Mouse (Mus musculus) cerebellum, adult 2 months (tissue): ENCODE measurements at regions not wholly inside any gene's neighbourhood (a gene's known extent, or its start where the extent isn't known, plus 50 kb on each side); places are given as distances from the start of the nearest gene placed in this dataset.

Source experiments
- DNase-seq, 2 experiments: peaks; one replicate each; pipeline ENCODE4 v3.0.0; 2021
- H3K27ac ChIP-seq: fragments of 200-500 bp; 2 replicates; pipeline ENCODE4 v1.5.1; 2012; ENCODE audit warnings: low read length, control low read depth, inconsistent platforms; ENCODE audit not compliant: insufficient read depth
- H3K27me3 ChIP-seq: fragments of 200-500 bp; 2 replicates; pipeline ENCODE4 v1.6.1; 2012; ENCODE audit warnings: inconsistent platforms, mild to moderate bottlenecking, low read length, moderate library complexity; ENCODE audit not compliant: control insufficient read depth, insufficient read depth
- H3K4me1 ChIP-seq: fragments of 200-500 bp; 2 replicates; pipeline ENCODE4 v1.6.1; 2011; ENCODE audit warnings: low read length; ENCODE audit not compliant: control insufficient read depth, insufficient read depth
- H3K4me3 ChIP-seq: fragments of 200-500 bp; replicated peaks from 2 replicates; pipeline ENCODE3; 2011; ENCODE audit warnings: mild to moderate bottlenecking, low read depth, low read length, control low read depth; ENCODE audit not compliant: insufficient read depth
- CTCF ChIP-seq: fragments of 200-500 bp; IDR thresholded peaks from 2 replicates; pipeline ENCODE4 v1.5.1; 2011; ENCODE audit warnings: low read depth, mild to moderate bottlenecking, control low read depth, low read length, moderate library complexity, borderline replicate concordance; ENCODE audit not compliant: insufficient read depth
- POLR2A ChIP-seq: fragments of 200-500 bp; IDR thresholded peaks from 2 replicates; pipeline ENCODE4 v1.6.1; 2011; ENCODE audit warnings: low read length, control low read depth, borderline replicate concordance; ENCODE audit not compliant: insufficient read depth
- WGBS: fragments of 180-500 bp; shearing (Covaris S2); methylation state at CpG from one replicate; pipeline ENCODE4 v1.1.7; 2018; 5-methylcytosine and 5-hydroxymethylcytosine counted together

- Histone ChIP-seq H3K4me1 (no peaks in the 10 kb centered on the region), H3K27me3 (no peaks in the 10 kb centered on the region), H3K4me3 (no peak overlapping the region), H3K27ac (no peak overlapping the region)
- no peak for DNase-seq
- TF ChIP-seq CTCF (no peak), POLR2A (no peak)
- 95% methylated on average over 4 of the region's 4 CpGs for WGBS
Observed at GRCm38 (mm10) chr5:42977108-42977507, 255.9 kb upstream of the Cpeb2 start.

GRCm38 (mm10) chr5:42980946-42981650, 251.9 kb upstream of the Cpeb2 start:
- TF ChIP-seq CTCF (no peak), POLR2A (no peak)
- no peak for DNase-seq
- Histone ChIP-seq H3K27me3 (no peaks in the 10 kb centered on the region), H3K4me3 (no peak overlapping the region), H3K27ac (no peak overlapping the region), H3K4me1 (no peaks in the 10 kb centered on the region)
- 70% methylated on average over 2 of the region's 2 CpGs for WGBS

GRCm38 (mm10) chr5:42986203-42986602, 246.8 kb upstream of the Cpeb2 start:
- no peak for DNase-seq
- 83% methylated on average over 4 of the region's 4 CpGs for WGBS
- Histone ChIP-seq H3K27me3 (no peaks in the 10 kb centered on the region), H3K27ac (no peak overlapping the region), H3K4me1 (no peaks in the 10 kb centered on the region), H3K4me3 (no peak overlapping the region)
- no peak for TF ChIP-seq CTCF
- TF ChIP-seq POLR2A: no peak

- H3K27me3 ChIP-seq: no peaks in the 10 kb centered on the region
- no peak overlapping the region for H3K27ac ChIP-seq
- 90% methylated on average over 3 of the region's 3 CpGs for WGBS
- TF ChIP-seq POLR2A (no peak), CTCF (no peak)
- DNase-seq: no peak
- H3K4me3 ChIP-seq: no peak overlapping the region
- no peaks in the 10 kb centered on the region for H3K4me1 ChIP-seq
Observed at GRCm38 (mm10) chr5:42987710-42988466, 245.1 kb upstream of the Cpeb2 start.

- no peaks in the 10 kb centered on the region for H3K27me3 ChIP-seq
- no peaks in the 10 kb centered on the region for H3K4me1 ChIP-seq
- H3K27ac ChIP-seq: no peak overlapping the region
- no peak for TF ChIP-seq POLR2A
- H3K4me3 ChIP-seq: no peak overlapping the region
- no peak for DNase-seq
- WGBS: 95% methylated on average over 3 of the region's 3 CpGs
Observed at GRCm38 (mm10) chr5:42989287-42989686, 243.7 kb upstream of the Cpeb2 start.

GRCm38 (mm10) chr5:43024006-43024593, 208.9 kb upstream of the Cpeb2 start:
- WGBS: 45% methylated on average over 7 of the region's 7 CpGs
- TF ChIP-seq CTCF (no peak), POLR2A (no peak)
- Histone ChIP-seq H3K4me1 (no peaks in the 10 kb centered on the region), H3K4me3 (no peak overlapping the region), H3K27ac (no peak overlapping the region), H3K27me3 (no peaks in the 10 kb centered on the region)
- peak; percentile 46 to 80 for DNase-seq

GRCm38 (mm10) chr5:43031285-43031684, 201.7 kb upstream of the Cpeb2 start:
- H3K4me1 ChIP-seq: no peaks in the 10 kb centered on the region
- H3K4me3 ChIP-seq: no peak overlapping the region
- DNase-seq: no peak
- 95% methylated on average over 3 of the region's 3 CpGs for WGBS
- H3K27me3 ChIP-seq: no peaks in the 10 kb centered on the region
- no peak for TF ChIP-seq CTCF
- no peak for TF ChIP-seq POLR2A
- H3K27ac ChIP-seq: no peak overlapping the region

- 85% methylated on average over 5 of the region's 5 CpGs for WGBS
- H3K4me1 ChIP-seq: no peaks in the 10 kb centered on the region
- H3K27me3 ChIP-seq: no peaks in the 10 kb centered on the region
- DNase-seq: no peak
- H3K27ac ChIP-seq: no peak overlapping the region
- TF ChIP-seq CTCF (no peak), POLR2A (no peak)
- H3K4me3 ChIP-seq: no peak overlapping the region
Observed at GRCm38 (mm10) chr5:43031916-43032315, 201.1 kb upstream of the Cpeb2 start.
